Mouse (Mus musculus) ES-Bruce4 (cell line): ENCODE results near the gene Spag16. TPM values are rescaled to one million over a fixed set of nuclear protein-coding genes. Genes with fewer than 3 reads are reported as not detected.

Experiments
- H3K27ac ChIP-seq: 2 replicates; pipeline ENCODE4 v1.5.1; 2012; ENCODE audit warnings: low read length, inconsistent platforms; ENCODE audit not compliant: insufficient read depth
- H3K27me3 ChIP-seq: 2 replicates; pipeline ENCODE4 v1.6.1; 2012; ENCODE audit warnings: mild to moderate bottlenecking, low read length, inconsistent platforms; ENCODE audit not compliant: control insufficient read depth, poor library complexity, insufficient read depth, severe bottlenecking
- H3K36me3 ChIP-seq: 2 replicates; pipeline ENCODE4 v1.6.1; 2012; ENCODE audit warnings: inconsistent platforms, mild to moderate bottlenecking, low read length, moderate library complexity; ENCODE audit not compliant: control insufficient read depth, poor library complexity, insufficient read depth, severe bottlenecking
- H3K4me1 ChIP-seq: one replicate; pipeline ENCODE4 v1.8.1; 2011; ENCODE audit warnings: low read length; ENCODE audit not compliant: control insufficient read depth, insufficient read depth
- H3K4me3 ChIP-seq: 2 replicates; pipeline ENCODE4 v1.5.1; 2011; ENCODE audit warnings: low read depth, mild to moderate bottlenecking, low read length
- H3K9ac ChIP-seq: 2 replicates; pipeline ENCODE4 v1.6.1; 2012; ENCODE audit warnings: low read depth, mild to moderate bottlenecking, inconsistent platforms; ENCODE audit not compliant: poor library complexity, severe bottlenecking
- H3K9me3 ChIP-seq: replicated peaks from 2 replicates; pipeline ENCODE4 v1.6.1; 2012; ENCODE audit warnings: mild to moderate bottlenecking, low read length, inconsistent platforms; ENCODE audit not compliant: control insufficient read depth, poor library complexity, insufficient read depth, severe bottlenecking
- CTCF ChIP-seq: IDR thresholded peaks from one replicate; pipeline ENCODE4 v1.8.1; 2011; ENCODE audit warnings: low read depth, low read length
- EP300 ChIP-seq: IDR thresholded peaks from 2 replicates; pipeline ENCODE4 v1.6.1; 2011; ENCODE audit warnings: low read depth, low read length; ENCODE audit not compliant: insufficient read depth
- POLR2A ChIP-seq: IDR thresholded peaks from one replicate; pipeline ENCODE4 v1.8.1; 2011; ENCODE audit warnings: low read length; ENCODE audit not compliant: insufficient read depth
- polyA plus RNA-seq: library from polyadenylated mRNA; stranded (reverse); fragments of >200 nt; gene quantifications from 2 replicates; pipeline ENCODE4 v1.2.4, GENCODE M21; 2011; ENCODE audit warnings: low read depth; ENCODE audit not compliant: missing spikeins, insufficient read depth, insufficient read length

The Spag16 gene
- polyA plus RNA-seq, 1 experiment, result 1.5 TPM

- H3K4me1 ChIP-seq, result no peaks in the 10 kb centered on the region
- H3K27me3 ChIP-seq, result no peaks in the 10 kb centered on the region
- no peak overlapping the region for H3K27ac ChIP-seq
- H3K36me3 ChIP-seq, result no peaks in the 10 kb centered on the region
- no peak overlapping the region for H3K9ac ChIP-seq
- H3K9me3 ChIP-seq, result no peaks in the 10 kb centered on the region
- H3K4me3 ChIP-seq, result no peak overlapping the region
- TF ChIP-seq EP300, result no peak
Measured at GRCm38 (mm10) chr1:70725045-70725444, 898.3 kb downstream of the Spag16 start.

DNA sequence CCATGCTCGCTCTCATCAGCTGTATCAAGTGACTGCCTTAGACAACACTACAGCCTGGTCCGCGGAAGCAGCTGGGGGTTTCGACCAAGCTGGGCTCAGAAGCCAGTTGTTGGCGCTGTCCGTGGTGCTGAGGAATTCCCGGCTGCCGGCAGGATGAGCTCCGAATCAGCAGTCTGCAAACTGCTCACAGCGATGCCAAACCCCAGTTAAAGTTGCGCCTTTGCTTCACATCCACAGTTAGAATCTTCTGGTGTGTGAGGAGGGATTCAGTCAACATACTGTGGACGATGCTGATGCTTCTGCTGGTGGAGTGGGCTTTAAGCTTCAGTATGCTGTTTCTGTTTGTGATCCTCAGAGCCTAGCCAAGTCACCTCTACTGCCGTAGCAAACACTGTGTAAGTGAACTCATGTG, 898.9 kb downstream of the Spag16 start, which contains the start of gene Vwc2l:
Gene Vwc2l (plus strand): TSS at position 61 of the 412 bp plus-strand sequence.
- no peak for TF ChIP-seq EP300
- TF ChIP-seq CTCF, result no peak
- TF ChIP-seq POLR2A, result no peak
- H3K27ac ChIP-seq, result no peak within 1 kb of the TSS
- H3K27me3 ChIP-seq, result no peaks in the 10 kb centered on the region
- no peak within 1 kb of the TSS for H3K4me3 ChIP-seq
- H3K9ac ChIP-seq, result no peak within 1 kb of the TSS
- H3K4me1 ChIP-seq, result no peaks in the 10 kb centered on the region
- H3K9me3 ChIP-seq, result no peaks in the 10 kb centered on the region
- no peaks in the 10 kb centered on the region for H3K36me3 ChIP-seq

Other genes starting within 250 kb of the Spag16 start
- 12.9 and 13.7 TPM in 2 replicates for gene Ikzf2, start 139.7 kb upstream of the Spag16 start, polyA plus RNA-seq